Mouse (Mus musculus) heart, adult 2 months (tissue): ENCODE measurements at regions not wholly inside any gene's neighbourhood (a gene's known extent, or its start where the extent isn't known, plus 50 kb on each side); places are given as distances from the start of the nearest gene placed in this dataset.

Experiments used
- DNase-seq, 2 experiments: peaks; one replicate each; pipeline ENCODE4 v3.0.0; 2021
- H3K27ac ChIP-seq: fragments of 200-600 bp; 2 replicates; pipeline ENCODE4 v1.8.1; 2022
- H3K27me3 ChIP-seq: fragments of 200-500 bp; 2 replicates; pipeline ENCODE4 v1.6.1; 2012; ENCODE audit warnings: mild to moderate bottlenecking, low read length, inconsistent platforms, mixed read lengths; ENCODE audit not compliant: control insufficient read depth, insufficient read depth
- H3K36me3 ChIP-seq: fragments of 200-500 bp; 2 replicates; pipeline ENCODE4 v1.6.1; 2012; ENCODE audit warnings: low read length, inconsistent platforms; ENCODE audit not compliant: control insufficient read depth, insufficient read depth
- H3K4me1 ChIP-seq: fragments of 200-500 bp; 2 replicates; pipeline ENCODE4 v1.6.1; 2011; ENCODE audit warnings: low read length; ENCODE audit not compliant: control insufficient read depth, insufficient read depth
- H3K4me3 ChIP-seq: fragments of 200-600 bp; 2 replicates; pipeline ENCODE4 v1.8.1; 2022
- H3K79me2 ChIP-seq: fragments of 200-500 bp; replicated peaks from 2 replicates; pipeline ENCODE4 v1.6.1; 2012; ENCODE audit warnings: mild to moderate bottlenecking, inconsistent platforms, low read length, moderate library complexity, mixed read lengths; ENCODE audit not compliant: control insufficient read depth, insufficient read depth
- H3K9ac ChIP-seq: fragments of 200-500 bp; 2 replicates; pipeline ENCODE4 v1.6.1; 2012; ENCODE audit warnings: low read depth, mild to moderate bottlenecking, control low read depth, inconsistent platforms, low read length, mixed read lengths
- CTCF ChIP-seq: fragments of 200-600 bp; IDR thresholded peaks from 2 replicates; pipeline ENCODE4 v1.8.1; 2022; ENCODE audit warnings: antibody characterized with exemption, mild to moderate bottlenecking, moderate library complexity
- EP300 ChIP-seq: fragments of 200-500 bp; IDR thresholded peaks from 2 replicates; pipeline ENCODE4 v1.6.1; 2011; ENCODE audit warnings: low read depth, low read length, control low read depth; ENCODE audit not compliant: insufficient read depth
- POLR2A ChIP-seq: fragments of 200-500 bp; IDR thresholded peaks from 2 replicates; pipeline ENCODE4 v1.6.1; 2011; ENCODE audit warnings: mild to moderate bottlenecking, low read depth, low read length, control low read depth; ENCODE audit not compliant: insufficient read depth
- WGBS: fragments of 180-500 bp; shearing (Covaris S2); methylation state at CpG from one replicate; pipeline ENCODE4 v1.1.7; 2018; 5-methylcytosine and 5-hydroxymethylcytosine counted together
- intact Hi-C: fragments of 180-260 bp; cut with DNase I; formaldehyde crosslinking; loops from one replicate; pipeline ENCODE4 v1.15.1; 2025

GRCm38 (mm10) chr15:40281078-40281720 is 147.0 kb downstream of the 9330182O14Rik start:
- intact Hi-C loops = no loop called here

GRCm38 (mm10) chr15:40291602-40292001 is 157.4 kb downstream of the 9330182O14Rik start:
- no peaks in the 10 kb centered on the region for H3K4me1 ChIP-seq
- no peak overlapping the region for H3K4me3 ChIP-seq
- H3K79me2 ChIP-seq = no peaks in the 10 kb centered on the region
- no peak for DNase-seq
- intact Hi-C loops = no loop called here
- TF ChIP-seq EP300 (no peak), POLR2A (no peak), CTCF (no peak)
- no peak overlapping the region for H3K27ac ChIP-seq
- no peak overlapping the region for H3K9ac ChIP-seq
- WGBS = 22% methylated on average over 1 of the region's 1 CpGs
- no peaks in the 10 kb centered on the region for H3K36me3 ChIP-seq
- H3K27me3 ChIP-seq = no peaks in the 10 kb centered on the region

More at GRCm38 (mm10) chr15:40281078-40281720, 147.0 kb downstream of the 9330182O14Rik start:
- H3K27me3 ChIP-seq = no peaks in the 10 kb centered on the region
- H3K79me2 ChIP-seq = no peaks in the 10 kb centered on the region
- H3K27ac ChIP-seq = no peak overlapping the region
- H3K9ac ChIP-seq = no peak overlapping the region
- WGBS = 78% methylated on average over 1 of the region's 1 CpGs
- H3K4me3 ChIP-seq = no peak overlapping the region
- no peak for DNase-seq
- no peaks in the 10 kb centered on the region for H3K4me1 ChIP-seq
- TF ChIP-seq CTCF = no peak
- no peak for TF ChIP-seq EP300
- no peak for TF ChIP-seq POLR2A
- no peaks in the 10 kb centered on the region for H3K36me3 ChIP-seq

GRCm38 (mm10) chr15:40312226-40312625 is 178.1 kb downstream of the 9330182O14Rik start:
- no peaks in the 10 kb centered on the region for H3K4me1 ChIP-seq
- no peaks in the 10 kb centered on the region for H3K27me3 ChIP-seq
- 73% methylated on average over 2 of the region's 2 CpGs for WGBS

GRCm38 (mm10) chr15:40339746-40340145 is 205.6 kb downstream of the 9330182O14Rik start:
- Histone ChIP-seq H3K79me2 (no peaks in the 10 kb centered on the region), H3K27ac (no peak overlapping the region), H3K27me3 (no peaks in the 10 kb centered on the region), H3K36me3 (no peaks in the 10 kb centered on the region), H3K9ac (no peak overlapping the region), H3K4me3 (no peak overlapping the region), H3K4me1 (no peaks in the 10 kb centered on the region)
- WGBS = 62% methylated on average over 2 of the region's 2 CpGs
- TF ChIP-seq EP300 = no peak
- no peak for TF ChIP-seq CTCF
- TF ChIP-seq POLR2A = no peak
- DNase-seq = no peak
- intact Hi-C loops = no loop called here

More at GRCm38 (mm10) chr15:40312226-40312625, 178.1 kb downstream of the 9330182O14Rik start:
- H3K27ac ChIP-seq = no peak overlapping the region
- no peak overlapping the region for H3K4me3 ChIP-seq
- H3K36me3 ChIP-seq = no peaks in the 10 kb centered on the region
- H3K79me2 ChIP-seq = no peaks in the 10 kb centered on the region
- H3K9ac ChIP-seq = no peak overlapping the region
- no peak for DNase-seq
- no peak for TF ChIP-seq EP300
- no peak for TF ChIP-seq CTCF
- no peak for TF ChIP-seq POLR2A
- intact Hi-C loops = no loop called here

GRCm38 (mm10) chr15:40340269-40340668 is 206.1 kb downstream of the 9330182O14Rik start:
- TF ChIP-seq CTCF = no peak
- no peak for TF ChIP-seq EP300
- no peak for TF ChIP-seq POLR2A
- WGBS = 76% methylated on average over 1 of the region's 1 CpGs
- intact Hi-C loops = no loop called here

GRCm38 (mm10) chr15:40351473-40351872 is 217.3 kb downstream of the 9330182O14Rik start:
- H3K27ac ChIP-seq = no peak overlapping the region

More at GRCm38 (mm10) chr15:40340269-40340668, 206.1 kb downstream of the 9330182O14Rik start:
- no peaks in the 10 kb centered on the region for H3K79me2 ChIP-seq
- no peaks in the 10 kb centered on the region for H3K36me3 ChIP-seq
- no peaks in the 10 kb centered on the region for H3K4me1 ChIP-seq
- H3K27ac ChIP-seq = no peak overlapping the region
- H3K4me3 ChIP-seq = no peak overlapping the region
- H3K9ac ChIP-seq = no peak overlapping the region
- H3K27me3 ChIP-seq = no peaks in the 10 kb centered on the region
- DNase-seq = no peak

More at GRCm38 (mm10) chr15:40351473-40351872, 217.3 kb downstream of the 9330182O14Rik start:
- intact Hi-C loops = no loop called here
- TF ChIP-seq CTCF = no peak
- no peak for TF ChIP-seq POLR2A
- no peak for TF ChIP-seq EP300
- H3K27me3 ChIP-seq = no peaks in the 10 kb centered on the region
- H3K36me3 ChIP-seq = no peaks in the 10 kb centered on the region
- no peak for DNase-seq
- H3K79me2 ChIP-seq = no peaks in the 10 kb centered on the region
- no peaks in the 10 kb centered on the region for H3K4me1 ChIP-seq
- H3K9ac ChIP-seq = no peak overlapping the region
- no peak overlapping the region for H3K4me3 ChIP-seq
